Mouse (Mus musculus): ENCODE results near the gene Vmn1r29. TPM values are rescaled to one million over a fixed set of nuclear protein-coding genes. Genes with fewer than 3 reads are reported as not detected.

Vmn1r29 gene
- not detected for polyA plus RNA-seq (2015; fragmentation: Illumina TruSeq; extraction: RNeasy Lipid Tissue Mini Kit (QIAGEN cat#74804); ENCODE audit: insufficient read depth, low read depth, low replicate concordance)

GRCm38 (mm10) chr6:58301249-58301648 lies at the start of gene Vmn1r29:
TSS of gene Vmn1r29 (plus strand) at chr6:58301549.

GRCm38 (mm10) chr6:58261737-58262136 lies 39.6 kb upstream of the Vmn1r29 start, which contains the start of gene Vmn1r28:
TSS of gene Vmn1r28 (plus strand) at chr6:58262037.

Other genes starting within 250 kb of the Vmn1r29 start
- gene Vmn1r27, start 82.7 kb upstream of the Vmn1r29 start, polyA plus RNA-seq (2015; fragmentation: Illumina TruSeq; extraction: RNeasy Lipid Tissue Mini Kit (QIAGEN cat#74804); ENCODE audit: insufficient read depth, low read depth, low replicate concordance): not detected
- gene Vmn1r28, start 39.5 kb upstream of the Vmn1r29 start, polyA plus RNA-seq (2015; fragmentation: Illumina TruSeq; extraction: RNeasy Lipid Tissue Mini Kit (QIAGEN cat#74804); ENCODE audit: insufficient read depth, low read depth, low replicate concordance): not detected
- gene Vmn1r30, start 141.8 kb downstream of the Vmn1r29 start, polyA plus RNA-seq (2015; fragmentation: Illumina TruSeq; extraction: RNeasy Lipid Tissue Mini Kit (QIAGEN cat#74804); ENCODE audit: insufficient read depth, low read depth, low replicate concordance): not detected
- not detected for gene Vmn1r31, start 173.8 kb downstream of the Vmn1r29 start, polyA plus RNA-seq (2015; fragmentation: Illumina TruSeq; extraction: RNeasy Lipid Tissue Mini Kit (QIAGEN cat#74804); ENCODE audit: insufficient read depth, low read depth, low replicate concordance)